Mouse (Mus musculus) olfactory bulb, adult 2 months (tissue): ENCODE results near the gene Retsat.

ENCODE experiments used
- CTCF ChIP-seq: fragments of 200-500 bp; IDR thresholded peaks from 2 replicates; pipeline ENCODE4 v1.5.1; 2012; ENCODE audit warnings: low read depth, mild to moderate bottlenecking, low read length, moderate library complexity; ENCODE audit not compliant: insufficient read depth
- POLR2A ChIP-seq: fragments of 200-500 bp; IDR thresholded peaks from 2 replicates; pipeline ENCODE4 v1.6.1; 2012; ENCODE audit warnings: mild to moderate bottlenecking, low read depth, low read length, moderate library complexity; ENCODE audit not compliant: insufficient read depth

GRCm38 (mm10) chr6:72635760-72636431 is 37.6 kb downstream of the Retsat start:
- TF ChIP-seq POLR2A (no peak), CTCF (peak; percentile 68)
